Mouse (Mus musculus) heart, embryonic 16.5 days (tissue): ENCODE data around the gene Ccng1. TPM values are rescaled to one million over a fixed set of nuclear protein-coding genes. Genes with fewer than 3 reads are reported as not detected.

Experiments
- ATAC-seq: fragments of 200-750 bp; cut with Nextera tagmentation; replicated peaks from 2 replicates; pipeline ENCODE4 v1.8.0; 2017; ENCODE audit warnings: moderate number of reproducible peaks; ENCODE audit not compliant: insufficient read depth, low FRiP score; ENCODE audit errors: extremely low read depth
- H3K27ac ChIP-seq: fragments of 300-500 bp; sonication (generic); 2 replicates; pipeline ENCODE4 v1.5.1; 2014; ENCODE audit warnings: mild to moderate bottlenecking, low read length, control low read depth, moderate library complexity
- H3K27me3 ChIP-seq: fragments of 300-500 bp; sonication (generic); 2 replicates; pipeline ENCODE4 v1.6.1; 2014; ENCODE audit warnings: low read length, mixed read lengths; ENCODE audit not compliant: control insufficient read depth, insufficient read depth
- H3K36me3 ChIP-seq: fragments of 300-500 bp; sonication (generic); 2 replicates; pipeline ENCODE4 v1.6.1; 2014; ENCODE audit not compliant: control insufficient read depth, insufficient read depth
- H3K4me1 ChIP-seq: fragments of 300-500 bp; sonication (generic); 2 replicates; pipeline ENCODE4 v1.6.1; 2014; ENCODE audit warnings: low read length, mixed read lengths; ENCODE audit not compliant: control insufficient read depth, insufficient read depth
- H3K4me2 ChIP-seq: fragments of 300-500 bp; sonication (generic); 2 replicates; pipeline ENCODE4 v1.6.1; 2014; ENCODE audit warnings: low read depth, mild to moderate bottlenecking, control low read depth, low read length
- H3K4me3 ChIP-seq: fragments of 300-500 bp; sonication (generic); 2 replicates; pipeline ENCODE4 v1.5.1; 2014; ENCODE audit warnings: mild to moderate bottlenecking, control low read depth, low read length
- H3K9ac ChIP-seq: fragments of 300-500 bp; sonication (generic); 2 replicates; pipeline ENCODE4 v1.6.1; 2014; ENCODE audit warnings: low read length, control low read depth
- H3K9me3 ChIP-seq: fragments of 300-500 bp; sonication (generic); replicated peaks from 2 replicates; pipeline ENCODE4 v1.6.1; 2016; ENCODE audit warnings: low read length; ENCODE audit not compliant: control insufficient read depth
- WGBS: fragments of 180-500 bp; shearing (Covaris S2); extraction: QIAGEN DNeasy Blood & Tissue Kit; methylation state at CpG from one replicate; pipeline ENCODE4 v1.1.7; 2014; 5-methylcytosine and 5-hydroxymethylcytosine counted together
- polyA plus RNA-seq: library from polyadenylated mRNA; unstranded; fragments of >200 nt; fragmentation: Nextera tagmentation; extraction: Ambion mirVana; gene quantifications from 2 replicates; pipeline ENCODE4 v1.2.1, GENCODE M21; 2015

The Ccng1 gene
- polyA plus RNA-seq, 1 experiment from 2014 or later, result 163 TPM

DNA sequence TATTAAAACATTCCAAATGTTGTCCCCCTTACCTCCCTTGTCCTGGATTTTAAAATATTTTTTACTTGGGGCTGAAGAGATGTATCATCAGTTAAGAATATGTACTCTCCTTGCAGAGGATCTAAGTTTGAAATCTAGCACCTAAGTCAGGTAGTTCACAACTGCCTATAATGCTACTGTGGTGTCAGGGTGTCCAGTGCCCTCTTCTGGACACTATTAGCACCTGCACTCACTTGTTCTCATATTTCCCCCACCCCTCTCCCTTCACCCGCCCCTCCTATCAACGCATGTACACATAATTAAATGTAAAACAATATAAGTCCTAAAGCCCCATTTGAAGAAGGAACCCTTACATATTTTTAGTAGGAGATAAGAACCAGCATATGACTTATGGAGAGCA is 8.3 kb upstream of the Ccng1 start:
- Histone ChIP-seq H3K27me3 (no peaks in the 10 kb centered on the region), H3K36me3 (no peaks in the 10 kb centered on the region), H3K4me3 (no peak overlapping the region), H3K4me1 (no peaks in the 10 kb centered on the region), H3K9me3 (no peaks in the 10 kb centered on the region), H3K4me2 (no peak overlapping the region), H3K9ac (no peak overlapping the region), H3K27ac (no peak overlapping the region)
- ATAC-seq, result peak; percentile 32; the same call in 1 of the 2 replicates
- WGBS, result 27% methylated on average over 2 of the region's 2 CpGs

- WGBS, result 74% methylated on average over 8 of the region's 8 CpGs
These were observed 4.8 kb upstream of the Ccng1 start for GRCm38 (mm10) chr11:40759896-40760295.

DNA sequence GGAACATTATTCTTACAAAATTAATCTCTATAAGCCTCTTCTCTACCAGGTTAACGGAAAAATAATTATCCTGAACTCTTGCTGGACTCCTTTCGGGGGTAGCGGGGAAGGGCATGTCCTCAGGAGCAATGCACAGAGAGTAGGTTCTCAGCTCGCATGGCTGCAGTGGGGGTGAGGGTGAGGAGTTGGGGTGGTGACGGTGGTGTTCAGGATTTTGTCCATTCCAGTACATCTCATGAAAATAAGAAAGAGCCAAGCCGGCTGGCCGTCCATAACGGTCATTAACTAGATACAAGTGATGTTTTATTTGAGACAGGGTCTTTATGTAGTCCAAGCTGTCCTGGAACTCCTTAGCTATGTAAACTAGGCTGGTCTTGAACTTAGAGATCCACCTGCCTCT is 857 bp upstream of the Ccng1 start:
- H3K4me1 ChIP-seq, result peaks cover 16% of the 10 kb centered on the region
- H3K9me3 ChIP-seq, result no peaks in the 10 kb centered on the region
- 86% methylated on average over 8 of the region's 8 CpGs for WGBS
- H3K27me3 ChIP-seq, result no peaks in the 10 kb centered on the region
- H3K9ac ChIP-seq, result no peak overlapping the region
- no peak overlapping the region for H3K27ac ChIP-seq
- H3K36me3 ChIP-seq, result peaks cover 3% of the 10 kb centered on the region
- no peak overlapping the region for H3K4me3 ChIP-seq
- ATAC-seq, result no peak
- peak overlapping the region; percentile 69; the same call in 1 of the 2 replicates for H3K4me2 ChIP-seq

More at GRCm38 (mm10) chr11:40759896-40760295, 4.8 kb upstream of the Ccng1 start:
- H3K9ac ChIP-seq, result no peak overlapping the region
- H3K27ac ChIP-seq, result no peak overlapping the region
- no peak overlapping the region for H3K4me3 ChIP-seq
- H3K9me3 ChIP-seq, result no peaks in the 10 kb centered on the region
- H3K36me3 ChIP-seq, result no peaks in the 10 kb centered on the region
- no peak for ATAC-seq
- H3K4me1 ChIP-seq, result no peaks in the 10 kb centered on the region
- no peaks in the 10 kb centered on the region for H3K27me3 ChIP-seq
- no peak overlapping the region for H3K4me2 ChIP-seq

GRCm38 (mm10) chr11:40754664-40755107 is 425 bp downstream of the Ccng1 start:
- no peaks in the 10 kb centered on the region for H3K9me3 ChIP-seq
- peak; percentile 24 for ATAC-seq
- peak overlapping the region; percentile 69 for H3K4me2 ChIP-seq
- H3K4me3 ChIP-seq, result peak overlapping the region; percentile 92
- no peaks in the 10 kb centered on the region for H3K27me3 ChIP-seq
- under 1% methylated on average over 19 of the region's 19 CpGs for WGBS
- peaks cover 8% of the 10 kb centered on the region for H3K36me3 ChIP-seq
- H3K4me1 ChIP-seq, result peaks cover 16% of the 10 kb centered on the region
- peak overlapping the region; percentile 98 for H3K9ac ChIP-seq
- H3K27ac ChIP-seq, result peak overlapping the region; percentile 96

DNA sequence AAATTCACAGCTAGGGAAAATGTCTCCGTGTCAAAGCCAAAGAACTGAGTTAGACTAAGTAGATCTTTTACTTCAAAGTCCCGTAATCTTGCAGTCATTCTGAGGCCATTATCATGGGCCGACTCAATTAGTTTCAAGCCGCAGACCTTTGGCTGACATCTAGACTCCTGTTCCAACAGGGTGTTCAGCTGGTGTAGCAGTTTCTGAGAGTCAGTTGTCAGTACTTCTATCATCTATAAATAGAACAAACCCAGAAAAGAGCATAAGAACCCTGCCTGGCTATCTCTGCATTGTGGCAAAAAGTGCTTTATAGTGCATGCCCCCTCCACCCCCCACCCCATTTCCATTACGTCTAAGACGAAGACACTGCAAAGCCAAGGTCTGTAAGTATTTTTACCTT is 1.3 kb downstream of the Ccng1 start:
- Histone ChIP-seq H3K9ac (peak overlapping the region; percentile 98), H3K27me3 (no peaks in the 10 kb centered on the region), H3K9me3 (no peaks in the 10 kb centered on the region), H3K36me3 (peaks cover 10% of the 10 kb centered on the region), H3K4me3 (peak overlapping the region; percentile 92), H3K27ac (peak overlapping the region; percentile 96), H3K4me1 (peaks cover 16% of the 10 kb centered on the region), H3K4me2 (peak overlapping the region; percentile 69)
- 25% methylated on average over 6 of the region's 6 CpGs for WGBS
- ATAC-seq, result peak; percentile 31; the same call in 1 of the 2 replicates

DNA sequence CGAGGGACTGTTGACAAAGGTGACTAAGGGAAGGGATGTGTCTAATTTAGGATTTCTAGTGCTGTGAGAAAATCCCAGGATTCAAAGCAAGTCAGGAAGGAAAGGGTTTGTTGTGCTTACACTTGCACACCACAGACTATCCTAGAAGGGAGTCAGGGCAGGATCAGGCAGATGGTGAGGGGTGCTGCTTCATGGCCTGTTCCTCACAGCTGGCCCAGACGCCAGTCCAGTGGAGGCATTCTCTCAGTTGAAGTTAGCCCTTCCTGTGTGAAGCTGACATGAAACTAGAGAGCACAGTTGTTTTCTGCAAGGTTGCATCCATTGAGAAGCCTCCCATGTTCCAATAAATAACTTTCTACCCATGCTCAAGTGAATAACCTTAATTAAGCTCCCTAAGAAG is 7.4 kb downstream of the Ccng1 start:
- H3K4me3 ChIP-seq, result no peak overlapping the region
- no peak overlapping the region for H3K4me2 ChIP-seq
- no peak for ATAC-seq
- no peak overlapping the region for H3K27ac ChIP-seq
- no peaks in the 10 kb centered on the region for H3K27me3 ChIP-seq
- H3K36me3 ChIP-seq, result peaks cover 10% of the 10 kb centered on the region
- H3K9me3 ChIP-seq, result no peaks in the 10 kb centered on the region
- H3K9ac ChIP-seq, result no peak overlapping the region
- 54% methylated on average over 2 of the region's 2 CpGs for WGBS
- H3K4me1 ChIP-seq, result peaks cover 4% of the 10 kb centered on the region

- H3K9me3 ChIP-seq, result no peaks in the 10 kb centered on the region
- no peak overlapping the region for H3K9ac ChIP-seq
- H3K4me1 ChIP-seq, result no peaks in the 10 kb centered on the region
- 87% methylated on average over 12 of the region's 12 CpGs for WGBS
- no peak for ATAC-seq
- H3K4me2 ChIP-seq, result no peak overlapping the region
- H3K36me3 ChIP-seq, result peaks cover 7% of the 10 kb centered on the region; the same call in 1 of the 2 replicates
- no peak overlapping the region for H3K4me3 ChIP-seq
- H3K27ac ChIP-seq, result no peak overlapping the region
- H3K27me3 ChIP-seq, result no peaks in the 10 kb centered on the region
These were observed 8.8 kb downstream of the Ccng1 start for GRCm38 (mm10) chr11:40746361-40746760.

- H3K4me1 ChIP-seq, result no peaks in the 10 kb centered on the region
- H3K9me3 ChIP-seq, result no peaks in the 10 kb centered on the region
- peaks cover 8% of the 10 kb centered on the region for H3K36me3 ChIP-seq
- H3K4me3 ChIP-seq, result no peak overlapping the region
- H3K4me2 ChIP-seq, result no peak overlapping the region
- ATAC-seq, result no peak
- 75% methylated on average over 3 of the region's 3 CpGs for WGBS
- H3K27ac ChIP-seq, result no peak overlapping the region
- no peaks in the 10 kb centered on the region for H3K27me3 ChIP-seq
- H3K9ac ChIP-seq, result no peak overlapping the region
These were observed 10.8 kb downstream of the Ccng1 start for GRCm38 (mm10) chr11:40744348-40744747.

- no peak for ATAC-seq
- Histone ChIP-seq H3K27ac (no peak overlapping the region), H3K4me1 (no peaks in the 10 kb centered on the region), H3K9me3 (no peaks in the 10 kb centered on the region), H3K27me3 (no peaks in the 10 kb centered on the region), H3K9ac (no peak overlapping the region), H3K4me3 (no peak overlapping the region), H3K36me3 (peaks cover 22% of the 10 kb centered on the region), H3K4me2 (no peak overlapping the region)
- 87% methylated on average over 12 of the region's 12 CpGs for WGBS
These were observed 13.4 kb downstream of the Ccng1 start for GRCm38 (mm10) chr11:40741605-40742262.
